Mouse (Mus musculus): ENCODE measurements around the gene Cnnm3. TPM values are rescaled to one million over a fixed set of nuclear protein-coding genes. Genes with fewer than 3 reads are reported as not detected.
"Not testable (repeated sequence)": the region's sequence is repeated elsewhere in the genome, so short reads cannot be mapped to it uniquely, and the experiment has no call there.

The Cnnm3 gene
- polyA plus RNA-seq, 1 experiment from 2014 or later: 5.8 TPM

DNA sequence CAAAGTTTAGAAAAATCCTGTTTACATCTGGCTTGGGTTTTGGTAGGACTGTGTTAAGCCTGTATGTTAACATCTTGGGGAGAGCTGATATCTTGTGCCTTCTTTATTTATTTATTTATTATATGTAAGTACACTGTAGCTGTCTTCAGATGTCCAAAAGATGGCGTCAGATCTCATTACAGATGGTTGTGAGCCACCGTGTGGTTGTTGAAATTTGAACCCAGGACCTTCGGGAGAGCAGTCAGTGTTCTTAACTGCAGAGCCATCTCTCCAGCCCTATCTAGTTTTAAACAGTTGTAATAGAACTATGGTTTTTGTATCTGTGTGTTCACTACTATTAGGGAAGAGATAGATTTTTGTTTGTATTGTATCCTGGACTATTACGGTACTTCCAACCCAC, 17.6 kb downstream of the Cnnm3 start:
- H3K27me3 ChIP-seq (replicated peaks): no peaks in the 10 kb centered on the region
- no peak for ATAC-seq (replicated peaks)
- H3K36me3 ChIP-seq (replicated peaks): peaks cover 24% of the 10 kb centered on the region
- no peak overlapping the region for H3K27ac ChIP-seq
- no peak overlapping the region for H3K9ac ChIP-seq
- no peak overlapping the region for H3K4me3 ChIP-seq
- 94% methylated on average over 4 of the region's 4 CpGs for WGBS
- no peaks in the 10 kb centered on the region for H3K4me1 ChIP-seq
- no peaks in the 10 kb centered on the region for H3K9me3 ChIP-seq
- H3K4me2 ChIP-seq: no peak overlapping the region

DNA sequence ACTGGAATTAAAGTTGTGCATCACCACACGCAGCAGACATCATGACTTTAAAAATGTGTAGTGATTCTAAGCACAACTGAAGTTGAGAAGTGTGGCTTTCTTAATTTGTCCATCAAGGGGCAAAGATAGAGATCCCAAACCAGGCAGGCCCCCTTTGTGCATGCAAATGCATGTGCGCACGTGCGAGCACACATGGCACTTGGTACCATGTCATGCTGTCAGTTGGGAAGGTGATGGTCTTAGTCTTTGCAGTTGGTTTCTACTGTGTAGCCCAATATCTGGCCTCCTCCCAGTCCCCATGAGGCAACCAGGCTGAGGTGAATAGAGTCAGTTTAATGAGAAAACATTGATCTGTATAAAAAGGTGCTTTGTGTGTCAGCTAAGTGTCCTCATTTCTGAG, 18.2 kb downstream of the Cnnm3 start:
- WGBS: 92% methylated on average over 4 of the region's 4 CpGs

DNA sequence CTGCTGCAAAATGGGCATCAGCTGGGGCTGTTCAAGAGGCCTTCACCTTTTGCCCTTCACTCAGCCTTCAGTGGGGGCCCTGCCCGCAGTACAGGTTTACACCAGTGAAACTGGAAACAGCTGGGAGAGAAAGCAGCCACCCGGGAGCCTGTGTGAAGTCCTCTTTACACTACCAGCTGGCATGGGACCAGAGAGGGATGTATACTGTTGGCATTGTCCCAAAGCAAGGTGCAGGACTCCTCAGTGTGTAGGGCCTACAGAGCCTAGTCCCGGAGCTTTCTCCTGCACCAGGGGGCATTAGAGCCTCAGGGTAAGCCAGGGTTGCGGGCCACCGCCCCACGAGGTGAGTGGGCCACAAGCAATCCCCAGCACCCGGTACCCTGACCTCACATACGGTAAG, 18.8 kb downstream of the Cnnm3 start:
- Histone ChIP-seq H3K9me3 (no peaks in the 10 kb centered on the region), H3K4me1 (no peaks in the 10 kb centered on the region), H3K36me3 (replicated peaks) (peaks cover 16% of the 10 kb centered on the region), H3K27me3 (replicated peaks) (no peaks in the 10 kb centered on the region), H3K9ac (no peak overlapping the region), H3K27ac (no peak overlapping the region), H3K4me3 (no peak overlapping the region), H3K4me2 (no peak overlapping the region)
- WGBS: 79% methylated on average over 8 of the region's 8 CpGs
- no peak for ATAC-seq (replicated peaks)

More for the DNA sequence above, 18.2 kb downstream of the Cnnm3 start:
- Histone ChIP-seq H3K9me3 (no peaks in the 10 kb centered on the region), H3K4me2 (no peak overlapping the region), H3K4me1 (no peaks in the 10 kb centered on the region), H3K36me3 (replicated peaks) (peaks cover 22% of the 10 kb centered on the region), H3K9ac (no peak overlapping the region), H3K27me3 (replicated peaks) (no peaks in the 10 kb centered on the region), H3K27ac (no peak overlapping the region), H3K4me3 (no peak overlapping the region)
- ATAC-seq (replicated peaks): no peak

DNA sequence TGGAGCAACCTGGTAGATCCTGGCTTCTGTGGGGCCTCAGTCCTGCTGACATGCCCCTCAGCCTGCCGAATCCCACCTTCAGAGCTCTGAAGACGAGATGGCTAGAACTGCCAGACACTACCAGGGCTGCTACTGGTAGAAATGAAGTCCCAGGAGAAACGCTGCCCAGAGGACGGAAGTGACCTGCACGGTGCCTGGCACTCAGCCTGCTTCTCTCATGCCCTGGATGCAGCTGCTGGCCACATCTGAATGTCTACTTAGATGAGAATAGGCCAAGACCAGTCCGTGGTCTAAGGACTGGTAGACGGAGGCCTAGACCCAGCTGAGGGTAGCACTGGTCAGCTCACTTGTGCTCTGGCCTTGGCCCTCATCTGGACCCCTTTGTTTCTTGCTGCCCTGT, 19.3 kb downstream of the Cnnm3 start:
- no peak overlapping the region for H3K4me2 ChIP-seq
- 91% methylated on average over 7 of the region's 7 CpGs for WGBS
- no peaks in the 10 kb centered on the region for H3K27me3 ChIP-seq (replicated peaks)
- ATAC-seq (replicated peaks): no peak
- H3K27ac ChIP-seq: no peak overlapping the region
- peaks cover 11% of the 10 kb centered on the region; the same call in 1 of the 2 replicates for H3K36me3 ChIP-seq (replicated peaks)
- no peaks in the 10 kb centered on the region for H3K4me1 ChIP-seq
- no peak overlapping the region for H3K4me3 ChIP-seq
- no peak overlapping the region for H3K9ac ChIP-seq
- no peaks in the 10 kb centered on the region for H3K9me3 ChIP-seq

DNA sequence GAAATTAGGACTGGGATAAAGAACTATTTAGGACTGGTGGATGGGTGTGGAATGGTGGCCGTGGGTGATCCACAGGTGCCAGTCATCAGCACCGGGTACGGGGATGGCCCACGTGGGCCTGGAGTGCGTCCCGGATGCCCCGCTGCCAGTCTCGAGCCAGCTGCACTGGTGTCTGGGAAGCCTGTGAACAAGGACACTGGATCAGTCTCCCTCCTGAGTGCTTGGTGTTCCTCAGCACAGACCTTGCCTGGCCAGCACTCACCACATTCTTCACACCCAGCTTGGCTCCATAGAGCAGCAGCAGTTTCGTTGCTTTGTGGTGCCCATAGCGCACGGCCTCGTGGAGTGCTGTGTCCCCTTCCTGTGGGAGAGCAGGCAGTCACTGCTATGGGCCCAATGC, 19.8 kb downstream of the Cnnm3 start:
- 91% methylated on average over 12 of the region's 12 CpGs for WGBS
- H3K4me2 ChIP-seq: no peak overlapping the region
- H3K36me3 ChIP-seq (replicated peaks): peaks cover 8% of the 10 kb centered on the region; the same call in 1 of the 2 replicates
- no peak overlapping the region for H3K27ac ChIP-seq
- H3K27me3 ChIP-seq (replicated peaks): no peaks in the 10 kb centered on the region
- H3K4me1 ChIP-seq: no peaks in the 10 kb centered on the region
- no peak for ATAC-seq (replicated peaks)
- H3K9me3 ChIP-seq: no peaks in the 10 kb centered on the region
- no peak overlapping the region for H3K4me3 ChIP-seq
- no peak overlapping the region for H3K9ac ChIP-seq

DNA sequence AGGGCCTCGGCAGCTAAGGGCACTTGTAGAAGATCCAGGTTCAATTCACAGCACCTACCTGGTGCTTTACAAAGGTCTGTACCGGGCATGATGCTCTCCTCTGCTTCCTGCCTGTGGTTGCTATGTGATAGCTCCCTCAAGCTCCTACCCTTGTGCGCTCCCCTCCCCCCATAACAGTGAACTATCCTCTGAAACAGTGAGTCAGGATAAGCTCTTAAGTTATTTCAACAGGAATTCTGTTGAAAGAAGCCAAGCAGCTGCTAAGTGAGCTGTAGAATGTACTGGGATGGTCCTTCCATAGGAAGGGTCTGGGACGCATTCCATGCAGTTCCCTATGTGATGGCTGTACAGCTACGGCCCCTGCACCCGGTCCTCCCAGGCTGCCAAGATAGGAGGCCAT, 21.9 kb downstream of the Cnnm3 start:
- whole genome bisulfite sequencing: 82% methylated on average over 6 of the region's 6 CpGs
- no peaks in the 10 kb centered on the region for H3K9me3 ChIP-seq
- no peak overlapping the region for H3K9ac ChIP-seq
- no peak overlapping the region for H3K27ac ChIP-seq
- no peak overlapping the region for H3K4me2 ChIP-seq
- H3K4me3 ChIP-seq: no peak overlapping the region
- peaks cover 8% of the 10 kb centered on the region; the same call in 1 of the 2 replicates for H3K36me3 ChIP-seq (replicated peaks)
- H3K27me3 ChIP-seq (replicated peaks): no peaks in the 10 kb centered on the region
- no peaks in the 10 kb centered on the region for H3K4me1 ChIP-seq
- ATAC-seq (replicated peaks): no peak

DNA sequence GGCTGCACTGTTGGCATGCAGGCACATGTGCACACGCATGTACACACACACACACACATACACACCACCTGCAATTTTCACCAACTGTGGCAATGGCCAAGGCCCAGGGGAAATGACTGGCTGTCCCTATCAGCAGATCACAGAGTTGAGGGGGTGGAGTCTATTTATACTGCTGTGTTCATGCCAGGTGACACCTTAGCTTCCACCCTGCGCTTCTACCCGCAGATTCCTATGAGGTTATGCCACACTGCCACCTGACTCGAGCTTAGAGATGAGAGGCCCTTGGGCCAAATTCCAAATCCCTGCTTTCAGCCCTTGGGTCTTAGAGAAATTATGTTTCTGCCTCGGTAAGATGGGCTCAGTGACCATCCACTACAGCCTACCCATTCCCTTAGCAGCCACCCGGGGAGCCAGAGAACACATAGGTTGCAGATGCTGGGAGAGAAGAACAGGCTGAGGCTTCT, 23.0 kb downstream of the Cnnm3 start:
- no peak overlapping the region for H3K4me3 ChIP-seq
- no peak overlapping the region for H3K27ac ChIP-seq
- no peaks in the 10 kb centered on the region for H3K27me3 ChIP-seq (replicated peaks)
- 84% methylated on average over 6 of the region's 6 CpGs for WGBS
- no peaks in the 10 kb centered on the region for H3K4me1 ChIP-seq
- H3K9me3 ChIP-seq: no peaks in the 10 kb centered on the region
- H3K36me3 ChIP-seq (replicated peaks): peaks cover 13% of the 10 kb centered on the region; the same call in 1 of the 2 replicates
- H3K9ac ChIP-seq: no peak overlapping the region
- no peak overlapping the region for H3K4me2 ChIP-seq
- no peak for ATAC-seq (replicated peaks)

DNA sequence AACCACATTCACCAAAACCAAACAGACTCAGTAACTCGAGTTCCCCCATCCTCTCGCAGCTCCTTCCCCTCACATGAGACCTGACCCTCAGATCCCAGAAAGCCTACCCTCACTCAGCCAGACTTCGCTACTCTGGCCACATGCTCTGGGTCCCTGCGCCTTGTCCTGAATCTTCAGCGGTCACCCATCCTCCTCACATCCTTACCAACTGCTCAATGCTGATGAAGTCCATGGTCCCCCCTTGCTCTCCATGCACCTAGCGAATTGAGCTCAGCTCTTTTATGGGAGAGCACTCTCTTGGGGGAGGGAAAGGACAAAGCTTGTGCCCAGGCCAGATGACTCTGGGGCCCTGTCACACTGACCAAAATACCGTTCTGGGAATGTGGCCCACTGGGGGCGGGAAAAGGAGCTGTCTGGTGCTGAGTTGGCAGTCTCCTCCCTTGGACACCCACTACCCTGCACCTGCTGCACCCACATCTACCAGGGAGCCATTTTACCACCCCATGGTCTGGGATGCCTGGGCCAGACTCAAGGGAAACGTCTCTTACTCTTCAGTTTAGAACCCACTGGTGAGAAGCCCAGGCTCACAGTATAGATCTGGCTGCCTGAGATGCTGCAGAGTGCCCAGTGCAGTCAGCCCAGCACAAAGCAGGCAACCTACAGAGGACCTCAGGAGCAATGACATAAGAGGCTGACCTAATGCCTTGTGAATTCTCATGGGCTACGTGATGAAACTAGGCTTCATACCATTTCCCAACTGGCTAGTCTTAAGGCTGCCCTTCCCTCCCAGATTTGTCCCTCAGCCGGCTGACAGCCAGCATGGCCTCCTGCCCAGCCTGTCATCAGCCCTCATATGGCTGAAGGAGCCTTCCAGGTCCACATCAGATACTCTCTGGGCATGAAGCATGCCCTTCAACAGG, 24.1 kb downstream of the Cnnm3 start:
- H3K4me3 ChIP-seq: no peak overlapping the region
- H3K4me1 ChIP-seq: no peaks in the 10 kb centered on the region
- H3K4me2 ChIP-seq: no peak overlapping the region
- no peak overlapping the region for H3K27ac ChIP-seq
- no peak for ATAC-seq (replicated peaks)
- H3K9me3 ChIP-seq: no peaks in the 10 kb centered on the region
- H3K27me3 ChIP-seq (replicated peaks): no peaks in the 10 kb centered on the region
- WGBS: 86% methylated on average over 11 of the region's 11 CpGs
- peaks cover 15% of the 10 kb centered on the region; the same call in 1 of the 2 replicates for H3K36me3 ChIP-seq (replicated peaks)
- H3K9ac ChIP-seq: no peak overlapping the region

DNA sequence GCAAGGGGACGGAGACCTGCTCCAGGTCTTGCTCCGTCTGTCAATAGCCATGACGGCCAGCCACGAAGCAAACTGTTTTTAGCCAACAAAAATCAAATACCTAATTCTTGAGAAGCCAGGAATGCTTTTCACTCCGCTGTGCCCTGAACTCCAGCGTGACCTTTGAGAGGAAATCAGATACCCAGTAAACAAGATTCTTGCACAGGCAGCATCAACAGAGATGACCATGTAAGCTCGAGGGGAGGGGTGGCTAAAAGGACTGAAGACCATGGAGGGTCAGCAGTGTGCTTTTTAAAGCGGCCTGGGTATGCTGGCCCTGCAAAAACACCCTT, 24.7 kb downstream of the Cnnm3 start:
- no peak for ATAC-seq (replicated peaks)
- Histone ChIP-seq H3K4me3 (no peak overlapping the region), H3K9ac (no peak overlapping the region), H3K36me3 (replicated peaks) (peaks cover 17% of the 10 kb centered on the region; the same call in 1 of the 2 replicates), H3K4me1 (no peaks in the 10 kb centered on the region), H3K27ac (no peak overlapping the region), H3K4me2 (no peak overlapping the region), H3K9me3 (no peaks in the 10 kb centered on the region), H3K27me3 (replicated peaks) (no peaks in the 10 kb centered on the region)
- WGBS: 88% methylated on average over 8 of the region's 8 CpGs

DNA sequence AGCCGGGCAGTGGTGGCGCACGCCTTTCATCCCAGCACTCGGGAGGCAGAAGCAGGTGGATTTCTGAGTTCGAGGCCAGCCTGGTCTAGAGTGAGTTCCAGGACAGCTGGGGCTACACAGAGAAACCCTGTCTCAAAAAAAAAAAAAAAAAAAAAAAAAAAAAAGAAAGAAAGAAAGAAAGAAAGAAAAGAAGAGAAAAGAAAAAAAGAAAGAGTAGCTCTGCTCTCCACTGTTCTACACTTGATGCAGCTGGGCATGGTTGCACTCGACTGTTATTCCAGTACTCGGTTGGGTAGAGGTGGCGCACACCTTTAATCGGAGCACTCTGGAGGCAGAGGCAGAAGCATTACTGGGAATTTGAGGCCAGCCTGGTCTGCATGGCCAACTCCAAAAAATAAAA, 25.1 kb downstream of the Cnnm3 start, which contains the start of gene Ankrd23:
TSS of gene Ankrd23 (minus strand) at position 101 of the 400 bp plus-strand sequence.
- ATAC-seq (replicated peaks); H3K4me1 ChIP-seq; H3K4me3 ChIP-seq; H3K4me2 ChIP-seq; H3K9me3 ChIP-seq; H3K27me3 ChIP-seq (replicated peaks); H3K9ac ChIP-seq; H3K27ac ChIP-seq: not testable (repeated sequence)
- 94% methylated on average over 9 of the region's 9 CpGs for WGBS
- H3K36me3 ChIP-seq (replicated peaks): peaks cover 20% of the 10 kb centered on the region; the same call in 1 of the 2 replicates

DNA sequence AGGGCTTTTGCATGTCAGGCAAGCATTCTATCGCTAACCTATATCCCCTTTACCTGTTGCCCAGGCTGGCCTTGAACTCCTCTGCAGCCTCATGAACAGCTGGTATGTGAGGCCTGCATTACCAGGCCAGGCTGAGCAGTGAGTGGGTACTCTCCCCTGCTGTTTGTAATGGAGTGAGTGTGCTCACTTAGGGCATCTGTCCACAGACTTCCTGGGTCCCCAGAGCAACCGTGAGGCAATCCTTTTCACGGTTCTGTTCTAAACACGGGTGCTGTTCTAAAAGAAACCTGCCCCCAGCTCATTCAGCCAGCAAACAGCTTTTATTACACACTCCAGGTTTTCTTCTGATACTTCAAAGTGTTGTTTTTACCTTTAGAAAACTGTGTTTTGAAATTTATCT, 27.1 kb downstream of the Cnnm3 start:
- Histone ChIP-seq H3K4me3 (no peak overlapping the region), H3K4me1 (no peaks in the 10 kb centered on the region), H3K9me3 (no peaks in the 10 kb centered on the region), H3K27ac (no peak overlapping the region), H3K36me3 (replicated peaks) (peaks cover 23% of the 10 kb centered on the region; the same call in 1 of the 2 replicates), H3K9ac (no peak overlapping the region), H3K4me2 (no peak overlapping the region), H3K27me3 (replicated peaks) (no peaks in the 10 kb centered on the region)
- ATAC-seq (replicated peaks): no peak
- WGBS: 85% methylated on average over 4 of the region's 4 CpGs

DNA sequence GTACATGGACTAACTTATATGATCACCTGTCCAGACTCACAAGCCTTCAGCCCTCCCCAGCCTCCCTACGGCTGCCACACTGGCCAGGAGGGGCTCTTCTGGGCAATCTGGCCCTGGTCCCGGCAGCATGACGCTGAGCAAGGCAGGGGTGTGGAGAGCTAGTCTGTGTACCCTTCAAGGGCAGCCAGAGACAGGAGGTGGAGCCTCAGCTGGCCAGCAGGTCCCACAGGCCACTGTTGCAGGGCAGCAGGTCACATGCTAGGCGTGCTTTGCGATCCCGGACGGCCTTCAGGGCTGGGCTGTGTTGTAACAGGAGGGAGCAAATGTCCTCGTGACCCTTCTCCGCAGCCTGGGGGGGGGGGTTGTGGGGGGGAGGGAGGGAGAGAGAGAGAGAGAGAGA, 27.5 kb downstream of the Cnnm3 start, which contains the start of gene Gm42417:
TSS of gene Gm42417 (minus strand) at position 244 of the 400 bp plus-strand sequence.
- peaks cover 23% of the 10 kb centered on the region; the same call in 1 of the 2 replicates for H3K36me3 ChIP-seq (replicated peaks)
- no peaks in the 10 kb centered on the region for H3K4me1 ChIP-seq
- no peak within 1 kb of the TSS for H3K4me3 ChIP-seq
- no peak within 1 kb of the TSS for H3K4me2 ChIP-seq
- H3K27ac ChIP-seq: no peak within 1 kb of the TSS
- no peak for ATAC-seq (replicated peaks)
- no peaks in the 10 kb centered on the region for H3K9me3 ChIP-seq
- no peak within 1 kb of the TSS for H3K9ac ChIP-seq
- 72% methylated on average over 9 of the region's 9 CpGs for WGBS
- H3K27me3 ChIP-seq (replicated peaks): no peaks in the 10 kb centered on the region

DNA sequence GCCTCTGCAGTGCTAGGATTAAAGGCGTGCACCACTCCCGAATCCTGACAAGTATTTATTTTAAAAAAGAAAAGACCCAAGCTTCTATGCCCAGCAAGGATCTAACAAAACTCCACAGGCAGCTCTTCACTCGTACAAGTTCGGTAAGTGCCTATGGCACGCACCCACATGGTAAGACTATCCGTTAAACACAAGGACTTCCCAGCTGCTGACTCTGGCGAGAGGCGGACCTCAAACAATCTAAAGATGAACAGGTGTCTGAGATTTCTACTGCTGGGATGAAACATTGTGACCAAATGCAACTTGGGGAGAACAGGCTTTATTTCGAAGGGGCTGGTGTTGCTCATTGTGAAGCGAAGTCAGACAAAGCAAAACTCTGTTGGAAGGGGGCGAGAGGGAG, 28.5 kb downstream of the Cnnm3 start:
- no peak overlapping the region for H3K9ac ChIP-seq
- H3K36me3 ChIP-seq (replicated peaks): peaks cover 23% of the 10 kb centered on the region; the same call in 1 of the 2 replicates
- H3K4me1 ChIP-seq: no peaks in the 10 kb centered on the region
- H3K9me3 ChIP-seq: no peaks in the 10 kb centered on the region
- no peaks in the 10 kb centered on the region for H3K27me3 ChIP-seq (replicated peaks)
- no peak overlapping the region for H3K4me2 ChIP-seq
- no peak for ATAC-seq (replicated peaks)
- WGBS: 91% methylated on average over 11 of the region's 11 CpGs
- H3K27ac ChIP-seq: no peak overlapping the region
- H3K4me3 ChIP-seq: no peak overlapping the region
